32 mouse cellular contexts compared by ENCODE assay signal in the genomic region with DNA sequence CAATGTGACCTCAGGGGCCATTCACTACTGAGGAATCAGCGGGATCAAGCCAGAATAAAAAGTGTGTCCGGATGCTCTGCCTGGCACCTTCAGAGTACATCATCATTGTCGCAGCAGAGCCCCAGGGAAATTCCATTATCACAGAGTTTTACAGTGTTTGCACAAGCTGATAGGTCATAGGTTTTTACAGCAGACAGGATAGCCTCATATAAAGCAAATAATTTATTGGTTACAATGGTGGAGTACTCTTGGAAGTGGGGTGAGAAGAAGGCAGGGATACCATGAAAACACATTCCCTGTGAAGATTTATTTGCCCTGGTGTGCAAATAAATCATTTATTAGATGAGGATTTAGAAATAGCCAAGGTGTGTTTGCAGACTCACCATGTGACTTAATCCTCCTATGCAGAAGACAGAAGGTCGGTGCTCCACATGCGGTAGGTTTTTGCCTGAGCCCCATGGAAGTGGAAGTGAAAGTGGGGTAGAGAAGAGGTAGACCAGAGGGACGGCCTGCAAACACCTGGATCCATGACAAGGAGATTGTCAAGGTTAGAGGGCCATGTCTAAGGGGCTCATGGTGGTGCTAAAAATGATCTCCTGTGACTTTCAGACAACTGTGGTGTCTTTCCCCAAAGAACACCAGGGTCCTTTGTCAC. TPM values are rescaled to one million over a fixed set of nuclear protein-coding genes. Genes with fewer than 3 reads are reported as not detected.
"Had no signal": no experiment of that assay in that cellular context is flagged by ENCODE, and none has a peak within 500 bp of the region (broad histone marks: within the 10 kb centered on the region; RNA-seq: fewer than 3 reads in every experiment).

No protein-coding gene starts in this region.

- H3K9ac ChIP-seq: kidney, embryonic 15.5 days; limb, embryonic 13.5 days; liver, embryonic 12.5 days; liver, embryonic 15.5 days; lung, embryonic 15.5 days; midbrain, embryonic 13.5 days; neural tube, embryonic 13.5 days had no signal

- H3K4me2 ChIP-seq: kidney, embryonic 15.5 days; limb, embryonic 13.5 days; liver, embryonic 12.5 days; liver, embryonic 15.5 days; lung, embryonic 15.5 days; midbrain, embryonic 13.5 days; neural tube, embryonic 13.5 days had no signal

- H3K9me3 ChIP-seq: kidney, embryonic 15.5 days; limb, embryonic 10.5 days; limb, embryonic 13.5 days; liver, embryonic 12.5 days; liver, embryonic 15.5 days; lung, embryonic 15.5 days; midbrain, embryonic 10.5 days; midbrain, embryonic 13.5 days; neural tube, embryonic 13.5 days had no signal

- DNase-seq: kidney, adult 11 months; kidney, adult 8-10 months; kidney, postnatal 10 days; kidney, postnatal 36 days; layer of hippocampus, adult 9-11 months; liver; lung, adult 18-20 months; lung, postnatal 10 days; lung, postnatal 36 days; right cerebral cortex, postnatal 4 days; spleen, adult 18-20 months; thymus, adult 2 months; thymus, postnatal 14 days had no signal

- H3K27me3 ChIP-seq: kidney, embryonic 15.5 days; limb, embryonic 13.5 days; liver, embryonic 15.5 days; lung, embryonic 15.5 days; midbrain, embryonic 13.5 days; neural tube, embryonic 13.5 days had no signal

- H3K4me1 ChIP-seq: kidney, embryonic 15.5 days; limb, embryonic 10.5 days; limb, embryonic 13.5 days; liver, embryonic 12.5 days; liver, embryonic 15.5 days; lung, embryonic 15.5 days; midbrain, embryonic 10.5 days; midbrain, embryonic 13.5 days; neural tube, embryonic 13.5 days had no signal

- H3K27ac ChIP-seq: kidney, embryonic 15.5 days; limb, embryonic 10.5 days; limb, embryonic 13.5 days; liver, embryonic 12.5 days; liver, embryonic 15.5 days; lung, embryonic 15.5 days; midbrain, embryonic 10.5 days; midbrain, embryonic 13.5 days; neural tube, embryonic 13.5 days; stomach, postnatal 0 days had no signal

- H3K4me3 ChIP-seq: kidney, embryonic 15.5 days; limb, embryonic 10.5 days; limb, embryonic 13.5 days; liver, embryonic 12.5 days; liver, embryonic 15.5 days; lung, embryonic 15.5 days; megakaryocyte, embryonic 14.5 days; midbrain, embryonic 10.5 days; midbrain, embryonic 13.5 days; myocyte; neural tube, embryonic 13.5 days had no signal

- H3K36me3 ChIP-seq: kidney, embryonic 15.5 days; limb, embryonic 10.5 days; limb, embryonic 13.5 days; liver, embryonic 12.5 days; liver, embryonic 15.5 days; lung, embryonic 15.5 days; midbrain, embryonic 10.5 days; midbrain, embryonic 13.5 days; neural tube, embryonic 13.5 days had no signal

- ATAC-seq: liver, embryonic 12.5 days; midbrain, embryonic 13.5 days; midbrain, embryonic 16.5 days had no signal

RNA-seq across cellular contexts. Expression of a gene that starts 3.8 kb away (rescaled TPM):
- total RNA-seq: layer of hippocampus, adult 18-20 months; layer of hippocampus, postnatal 25 days; left cerebral cortex, adult 18-20 months; left cerebral cortex, postnatal 25 days; monocyte, adult 5-6 weeks had no signal
- polyA plus RNA-seq: kidney, embryonic 15.5 days; limb, embryonic 10.5 days; limb, embryonic 13.5 days; liver, embryonic 12.5 days; liver, embryonic 15.5 days; lung, embryonic 15.5 days; midbrain, embryonic 10.5 days; midbrain, embryonic 13.5 days; midbrain, embryonic 16.5 days; myocyte; neural tube, embryonic 13.5 days; stomach, embryonic 14.5 days had no signal

RNA-seq across cellular contexts. Expression of a gene that starts 18.6 kb away (rescaled TPM):
- polyA plus RNA-seq: limb, embryonic 10.5 days; midbrain, embryonic 13.5 days; myocyte; neural tube, embryonic 13.5 days had no signal

RNA-seq across cellular contexts. Expression of a gene that starts 25.4 kb away (rescaled TPM):
- total RNA-seq: monocyte, adult 5-6 weeks had no signal
- polyA plus RNA-seq: liver, embryonic 15.5 days; myocyte had no signal

RNA-seq across cellular contexts. Expression of a gene that starts 47.7 kb away (rescaled TPM):
- total RNA-seq: layer of hippocampus, adult 18-20 months; layer of hippocampus, postnatal 25 days; left cerebral cortex, adult 18-20 months; left cerebral cortex, postnatal 25 days had no signal
- polyA plus RNA-seq: kidney, embryonic 15.5 days; limb, embryonic 10.5 days; limb, embryonic 13.5 days; liver, embryonic 12.5 days; liver, embryonic 15.5 days; midbrain, embryonic 10.5 days; midbrain, embryonic 13.5 days; myocyte; stomach, embryonic 14.5 days; stomach, postnatal 0 days had no signal
